Mouse (Mus musculus): ENCODE measurements at regions not wholly inside any gene's neighbourhood (a gene's known extent, or its start where the extent isn't known, plus 50 kb on each side); places are given as distances from the start of the nearest gene placed in this dataset.

DNA sequence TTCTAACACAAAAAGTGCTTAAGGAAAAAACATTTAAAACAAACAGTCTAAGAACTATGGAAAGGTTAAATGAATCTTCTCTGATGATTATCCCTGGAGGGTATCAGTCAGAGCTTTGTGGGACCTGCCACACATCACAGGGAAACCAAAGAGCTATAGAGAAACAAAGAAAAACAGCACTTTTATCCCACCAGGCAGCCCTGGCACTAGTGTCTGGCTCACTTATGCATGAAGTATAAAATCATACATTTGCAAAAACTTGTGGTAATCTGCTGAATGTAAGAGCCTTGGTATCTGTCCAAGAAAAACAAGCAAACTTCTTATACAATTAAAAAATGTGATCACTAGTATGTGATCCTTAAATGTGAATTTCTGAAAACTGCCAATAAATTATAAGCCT is 972.4 kb upstream of the Ctnnd2 start:
- no peak for TF ChIP-seq CTCF (IDR thresholded peaks at IDR 0.05)
- H3K9ac ChIP-seq (replicated peaks; ENCODE audit: low read length, poor library complexity, severe bottlenecking), result no peak overlapping the region
- H3K27ac ChIP-seq (ENCODE audit: low read depth, low read length), result no peak overlapping the region
- no peak overlapping the region for H3K4me3 ChIP-seq (ENCODE audit: low read depth, low read length)
- no peak overlapping the region for H3K4me2 ChIP-seq (ENCODE audit: low read depth, low read length, poor library complexity, severe bottlenecking)
- no peaks in the 10 kb centered on the region for H3K36me3 ChIP-seq (ENCODE audit: insufficient read depth, low read length)
- H3K9me3 ChIP-seq (ENCODE audit: low read length), result no peaks in the 10 kb centered on the region
- no peak for ATAC-seq (ENCODE audit: low FRiP score)
- no peak for DNase-seq (ENCODE audit: low spot score)
- no peaks in the 10 kb centered on the region for H3K27me3 ChIP-seq (ENCODE audit: insufficient read depth, low read length)
- no peaks in the 10 kb centered on the region for H3K4me1 ChIP-seq (ENCODE audit: insufficient read depth, low read length)

DNA sequence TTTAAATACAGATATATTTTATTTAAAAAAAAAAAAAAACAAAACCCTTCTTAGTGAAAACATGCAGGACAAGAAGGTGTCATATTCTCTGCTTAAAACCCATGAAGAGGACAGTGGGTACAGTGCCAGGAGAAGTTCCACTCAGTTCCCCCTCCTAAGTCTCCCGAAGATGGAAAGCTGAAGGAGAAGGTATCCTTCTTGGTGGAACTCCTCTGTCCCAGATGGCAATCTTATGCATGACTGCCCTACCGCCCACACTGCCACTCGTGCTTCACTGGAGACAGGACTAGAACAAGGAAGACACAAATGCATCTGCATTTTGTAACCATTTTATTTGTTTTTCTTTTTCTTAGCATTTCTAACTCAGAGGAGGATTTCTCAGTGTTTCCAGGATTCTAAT is 948.7 kb upstream of the Ctnnd2 start:
- Histone ChIP-seq H3K4me3 (ENCODE audit: low read depth, low read length) (no peak overlapping the region), H3K9ac (replicated peaks; ENCODE audit: low read length, poor library complexity, severe bottlenecking) (no peak overlapping the region), H3K36me3 (ENCODE audit: insufficient read depth, low read length) (no peaks in the 10 kb centered on the region), H3K4me1 (ENCODE audit: insufficient read depth, low read length) (no peaks in the 10 kb centered on the region), H3K4me2 (ENCODE audit: low read depth, low read length, poor library complexity, severe bottlenecking) (no peak overlapping the region), H3K9me3 (ENCODE audit: low read length) (no peaks in the 10 kb centered on the region), H3K27ac (ENCODE audit: low read depth, low read length) (no peak overlapping the region), H3K27me3 (ENCODE audit: insufficient read depth, low read length) (no peaks in the 10 kb centered on the region)
- DNase-seq (ENCODE audit: low spot score) (peak; percentile 64), ATAC-seq (ENCODE audit: low FRiP score) (no peak)
- WGBS, result 57% methylated on average over 3 of the region's 3 CpGs
- no peak for TF ChIP-seq CTCF (IDR thresholded peaks at IDR 0.05)

DNA sequence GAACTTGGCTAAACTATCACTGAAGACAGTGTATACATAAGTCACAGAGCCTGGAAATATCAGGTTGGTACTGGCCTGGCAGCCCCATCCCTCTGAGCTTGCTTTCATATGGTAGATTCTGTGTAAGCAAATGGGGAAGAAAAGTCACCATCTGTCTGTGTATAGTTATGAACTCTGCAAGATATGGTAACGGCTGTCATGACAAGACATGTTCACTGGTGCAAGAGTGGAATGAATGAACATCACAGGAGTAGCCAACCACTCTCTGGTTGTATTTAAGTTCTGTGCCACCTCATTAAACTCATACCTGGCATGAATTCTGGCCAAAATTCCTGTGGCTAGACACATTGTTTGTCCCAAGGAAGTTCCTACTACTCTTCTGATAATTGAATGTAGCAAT is 945.5 kb upstream of the Ctnnd2 start:
- H3K4me1 ChIP-seq (ENCODE audit: insufficient read depth, low read length), result no peaks in the 10 kb centered on the region
- no peak overlapping the region for H3K4me3 ChIP-seq (ENCODE audit: low read depth, low read length)
- 86% methylated on average over 1 of the region's 1 CpGs for WGBS
- no peaks in the 10 kb centered on the region for H3K36me3 ChIP-seq (ENCODE audit: insufficient read depth, low read length)
- peak; percentile 62 for DNase-seq (ENCODE audit: low spot score)
- no peak for TF ChIP-seq CTCF (IDR thresholded peaks at IDR 0.05)
- H3K9me3 ChIP-seq (ENCODE audit: low read length), result no peaks in the 10 kb centered on the region
- H3K27ac ChIP-seq (ENCODE audit: low read depth, low read length), result no peak overlapping the region
- H3K4me2 ChIP-seq (ENCODE audit: low read depth, low read length, poor library complexity, severe bottlenecking), result no peak overlapping the region
- ATAC-seq (ENCODE audit: low FRiP score), result no peak
- no peak overlapping the region for H3K9ac ChIP-seq (replicated peaks; ENCODE audit: low read length, poor library complexity, severe bottlenecking)
- H3K27me3 ChIP-seq (ENCODE audit: insufficient read depth, low read length), result no peaks in the 10 kb centered on the region

DNA sequence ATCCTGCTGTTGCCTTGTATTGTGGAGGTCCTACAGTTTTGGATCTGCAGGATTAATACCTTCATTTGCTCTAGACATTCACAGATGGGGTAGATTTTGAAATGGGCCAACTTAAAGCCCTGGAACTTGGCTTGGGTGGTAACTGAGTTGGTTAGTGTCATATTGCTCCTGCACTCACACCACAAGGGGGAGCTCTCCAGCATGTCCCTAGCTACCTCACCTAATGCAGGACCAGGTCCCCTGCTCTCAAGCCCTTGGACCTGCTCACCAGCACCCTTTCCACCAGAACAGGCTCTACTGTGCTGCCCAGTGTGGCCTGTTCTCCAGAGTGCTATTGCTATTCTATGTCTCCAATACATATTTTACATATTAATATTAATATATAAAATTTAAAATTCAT is 937.8 kb upstream of the Ctnnd2 start:
- H3K4me3 ChIP-seq (ENCODE audit: low read depth, low read length), result no peak overlapping the region
- DNase-seq (ENCODE audit: low spot score), result no peak

DNA sequence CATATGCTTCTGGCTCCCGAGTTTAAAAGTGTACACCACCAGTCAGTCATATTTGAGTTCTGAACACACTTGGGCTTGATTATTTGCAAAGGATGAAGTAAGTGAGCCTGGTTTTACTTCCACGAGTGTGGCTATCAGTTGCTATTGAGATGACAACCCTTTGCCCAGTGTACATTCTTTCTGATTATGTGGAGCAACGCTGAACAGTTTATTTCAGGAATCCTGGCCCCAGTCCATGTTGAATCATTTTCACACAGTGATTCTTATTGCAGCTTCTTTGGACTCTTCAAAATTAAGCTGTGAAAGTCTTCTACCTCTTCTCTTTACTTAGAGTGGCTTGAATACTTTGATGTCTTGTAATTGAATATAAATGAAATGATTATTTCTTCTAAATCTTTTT is 917.2 kb upstream of the Ctnnd2 start:
- no peak for TF ChIP-seq CTCF (IDR thresholded peaks at IDR 0.05)
- DNase-seq (ENCODE audit: low spot score), result no peak

More for the DNA sequence above, 937.8 kb upstream of the Ctnnd2 start:
- Histone ChIP-seq H3K9me3 (ENCODE audit: low read length) (no peaks in the 10 kb centered on the region), H3K4me2 (ENCODE audit: low read depth, low read length, poor library complexity, severe bottlenecking) (no peak overlapping the region), H3K9ac (replicated peaks; ENCODE audit: low read length, poor library complexity, severe bottlenecking) (no peak overlapping the region), H3K27me3 (ENCODE audit: insufficient read depth, low read length) (no peaks in the 10 kb centered on the region), H3K27ac (ENCODE audit: low read depth, low read length) (no peak overlapping the region), H3K4me1 (ENCODE audit: insufficient read depth, low read length) (no peaks in the 10 kb centered on the region), H3K36me3 (ENCODE audit: insufficient read depth, low read length) (no peaks in the 10 kb centered on the region)
- no peak for TF ChIP-seq CTCF (IDR thresholded peaks at IDR 0.05)
- ATAC-seq (ENCODE audit: low FRiP score), result no peak

DNA sequence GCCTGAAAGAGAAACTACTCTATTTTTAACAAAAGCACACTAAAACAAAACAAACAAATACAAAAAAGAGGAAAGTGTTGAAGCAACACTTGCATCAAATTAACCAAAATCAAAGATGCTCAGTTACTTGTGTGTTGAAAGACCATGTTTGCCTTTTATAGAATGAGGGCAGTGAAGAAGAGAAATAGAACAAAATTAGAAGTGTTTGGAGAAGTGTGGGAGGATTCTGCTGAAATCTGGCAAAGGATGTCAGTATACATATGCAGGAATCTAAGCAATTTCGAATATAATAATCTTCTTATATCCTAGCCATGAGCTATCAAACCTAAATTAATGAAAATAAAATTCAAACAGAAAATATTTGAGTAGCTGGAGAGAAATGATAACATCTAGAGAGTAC is 905.6 kb upstream of the Ctnnd2 start:
- H3K36me3 ChIP-seq (ENCODE audit: insufficient read depth, low read length), result no peaks in the 10 kb centered on the region
- no peak overlapping the region for H3K4me3 ChIP-seq (ENCODE audit: low read depth, low read length)
- no peaks in the 10 kb centered on the region for H3K4me1 ChIP-seq (ENCODE audit: insufficient read depth, low read length)
- H3K27ac ChIP-seq (ENCODE audit: low read depth, low read length), result no peak overlapping the region
- H3K9ac ChIP-seq (replicated peaks; ENCODE audit: low read length, poor library complexity, severe bottlenecking), result no peak overlapping the region
- 60% methylated on average over 1 of the region's 1 CpGs for WGBS
- H3K27me3 ChIP-seq (ENCODE audit: insufficient read depth, low read length), result no peaks in the 10 kb centered on the region
- no peak overlapping the region for H3K4me2 ChIP-seq (ENCODE audit: low read depth, low read length, poor library complexity, severe bottlenecking)
- ATAC-seq (ENCODE audit: low FRiP score) (no peak), DNase-seq (ENCODE audit: low spot score) (no peak)
- H3K9me3 ChIP-seq (ENCODE audit: low read length), result no peaks in the 10 kb centered on the region
- no peak for TF ChIP-seq CTCF (IDR thresholded peaks at IDR 0.05)

More for the DNA sequence above, 917.2 kb upstream of the Ctnnd2 start:
- no peaks in the 10 kb centered on the region for H3K27me3 ChIP-seq (ENCODE audit: insufficient read depth, low read length)
- WGBS, result 76% methylated on average over 3 of the region's 3 CpGs
- H3K4me1 ChIP-seq (ENCODE audit: insufficient read depth, low read length), result no peaks in the 10 kb centered on the region
- ATAC-seq (ENCODE audit: low FRiP score), result no peak
- no peak overlapping the region for H3K27ac ChIP-seq (ENCODE audit: low read depth, low read length)
- no peak overlapping the region for H3K4me2 ChIP-seq (ENCODE audit: low read depth, low read length, poor library complexity, severe bottlenecking)
- H3K4me3 ChIP-seq (ENCODE audit: low read depth, low read length), result no peak overlapping the region
- no peaks in the 10 kb centered on the region for H3K9me3 ChIP-seq (ENCODE audit: low read length)
- H3K9ac ChIP-seq (replicated peaks; ENCODE audit: low read length, poor library complexity, severe bottlenecking), result no peak overlapping the region
- no peaks in the 10 kb centered on the region for H3K36me3 ChIP-seq (ENCODE audit: insufficient read depth, low read length)

DNA sequence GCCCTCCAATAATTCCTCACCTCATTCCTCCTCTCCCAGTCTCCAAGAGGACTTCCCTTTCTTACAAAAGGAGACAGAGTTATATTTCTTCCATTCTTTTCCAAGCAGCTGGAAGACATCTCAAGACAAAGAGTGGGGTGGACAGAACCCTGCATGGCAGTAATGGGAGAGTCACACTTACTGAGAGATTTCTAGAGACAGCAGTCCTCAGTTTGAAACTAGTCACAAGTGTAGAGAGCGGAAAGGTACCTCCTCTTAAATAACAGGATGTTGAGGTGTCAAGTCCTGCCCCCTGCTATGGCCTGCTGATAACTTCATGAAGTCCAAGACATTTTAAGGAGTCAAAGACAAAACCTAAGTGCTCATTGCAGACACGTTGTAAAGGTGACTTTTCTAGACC is 875.9 kb upstream of the Ctnnd2 start:
- no peak overlapping the region for H3K27ac ChIP-seq (ENCODE audit: low read depth, low read length)
- no peak overlapping the region for H3K4me2 ChIP-seq (ENCODE audit: low read depth, low read length, poor library complexity, severe bottlenecking)
- no peak overlapping the region for H3K9ac ChIP-seq (replicated peaks; ENCODE audit: low read length, poor library complexity, severe bottlenecking)
- DNase-seq (ENCODE audit: low spot score) (no peak), ATAC-seq (ENCODE audit: low FRiP score) (no peak)
- no peak overlapping the region for H3K4me3 ChIP-seq (ENCODE audit: low read depth, low read length)
- no peaks in the 10 kb centered on the region for H3K9me3 ChIP-seq (ENCODE audit: low read length)
- no peaks in the 10 kb centered on the region for H3K36me3 ChIP-seq (ENCODE audit: insufficient read depth, low read length)
- TF ChIP-seq CTCF (IDR thresholded peaks at IDR 0.05), result no peak
- 86% methylated on average over 2 of the region's 2 CpGs for WGBS
- no peaks in the 10 kb centered on the region for H3K27me3 ChIP-seq (ENCODE audit: insufficient read depth, low read length)
- no peaks in the 10 kb centered on the region for H3K4me1 ChIP-seq (ENCODE audit: insufficient read depth, low read length)

Data from midbrain, postnatal 0 days (tissue).